Mouse (Mus musculus): Measurements from ENCODE around the gene Snx9.

- no peak for TF ChIP-seq CTCF (IDR thresholded peaks at IDR 0.05; ENCODE audit: borderline replicate concordance, extremely low read depth, insufficient read depth, insufficient read length)
- TF ChIP-seq POLR2A (IDR thresholded peaks at IDR 0.05; ENCODE audit: borderline replicate concordance, extremely low read depth, insufficient read depth, insufficient read length, poor library complexity, severe bottlenecking), result no peak
Measured at GRCm38 (mm10) chr17:5800824-5801560, 40.1 kb upstream of the Snx9 start.

Measured in brain, embryonic 14.5 days (tissue).